Mouse (Mus musculus) C2C12 (cell line): ENCODE measurements around the gene Klf2.

Source experiments
- CTCF ChIP-seq: IDR thresholded peaks from one replicate; pipeline ENCODE4 v1.5.1; 2011; ENCODE audit not compliant: control insufficient read depth, insufficient read depth, insufficient read length
- FOSL1 ChIP-seq: IDR thresholded peaks from one replicate; pipeline ENCODE4 v1.8.0; 2011; ENCODE audit warnings: mild to moderate bottlenecking, low read length; ENCODE audit not compliant: poor library complexity, insufficient read depth, severe bottlenecking
- MAX ChIP-seq: IDR thresholded peaks from one replicate; pipeline ENCODE4 v1.6.1; 2011; ENCODE audit warnings: mild to moderate bottlenecking, control low read depth

DNA sequence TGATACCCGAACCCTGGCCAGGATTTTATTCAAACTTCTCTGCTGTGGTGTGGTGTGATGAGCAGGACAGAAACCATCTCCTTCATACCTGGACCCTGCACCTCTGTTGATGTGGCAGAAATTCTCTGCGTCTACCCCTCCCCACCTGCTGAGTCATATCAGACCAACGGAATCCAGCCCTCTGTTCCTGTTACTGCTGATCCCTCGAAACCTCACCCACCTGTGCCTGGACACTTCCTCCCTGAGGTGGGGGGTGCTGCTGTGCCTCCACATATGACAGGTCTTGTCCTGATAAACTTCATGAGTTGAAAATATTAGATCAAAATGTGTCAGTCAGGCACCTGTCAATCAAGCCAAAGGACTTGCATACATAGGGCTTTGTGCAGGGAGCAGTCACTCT, 33.5 kb upstream of the Klf2 start:
- TF ChIP-seq MAX (no peak), CTCF (no peak), FOSL1 (no peak)
